Mouse (Mus musculus) adrenal gland, postnatal 10 days (tissue): ENCODE results near the gene Fgfr2. TPM values are rescaled to one million over a fixed set of nuclear protein-coding genes. Genes with fewer than 3 reads are reported as not detected.

Experiments
- DNase-seq: peaks from one replicate; pipeline ENCODE4 v3.0.0; 2021; ENCODE audit warnings: mixed read lengths
- total RNA-seq, 2 experiments: library from RNA; stranded (reverse); gene quantifications; 2 replicates each; pipeline ENCODE4 v1.2.3; 2021

Gene Fgfr2
- total RNA-seq, 2 experiments from 2014 or later, result 128 to 169 TPM

- no peak for DNase-seq
Measured at GRCm38 (mm10) chr7:132396661-132397322, 726.4 kb downstream of the Fgfr2 start.

- DNase-seq, result no peak
Measured at GRCm38 (mm10) chr7:132393582-132394175, 729.5 kb downstream of the Fgfr2 start.

- DNase-seq, result no peak
Measured at GRCm38 (mm10) chr7:132393014-132393406, 730.1 kb downstream of the Fgfr2 start.

- DNase-seq, result no peak
Measured at GRCm38 (mm10) chr7:132392233-132393013, 730.7 kb downstream of the Fgfr2 start.

- no peak for DNase-seq
Measured at GRCm38 (mm10) chr7:132389473-132389872, 733.7 kb downstream of the Fgfr2 start.

GRCm38 (mm10) chr7:132387507-132387906 is 735.6 kb downstream of the Fgfr2 start:
- no peak for DNase-seq

- DNase-seq, result no peak
Measured at GRCm38 (mm10) chr7:132386316-132386715, 736.8 kb downstream of the Fgfr2 start.

- DNase-seq, result no peak
Measured at GRCm38 (mm10) chr7:132385456-132386130, 737.6 kb downstream of the Fgfr2 start.

- no peak for DNase-seq
Measured at GRCm38 (mm10) chr7:132384736-132385455, 738.3 kb downstream of the Fgfr2 start.

- no peak for DNase-seq
Measured at GRCm38 (mm10) chr7:132380634-132381336, 742.4 kb downstream of the Fgfr2 start.

GRCm38 (mm10) chr7:132377913-132378312 is 745.2 kb downstream of the Fgfr2 start:
- no peak for DNase-seq

- no peak for DNase-seq
Measured at GRCm38 (mm10) chr7:132373594-132374378, 749.4 kb downstream of the Fgfr2 start.

- DNase-seq, result no peak
Measured at GRCm38 (mm10) chr7:132372752-132373513, 750.2 kb downstream of the Fgfr2 start.

- DNase-seq, result no peak
Measured at GRCm38 (mm10) chr7:132371832-132372231, 751.3 kb downstream of the Fgfr2 start.

- DNase-seq, result no peak
Measured at GRCm38 (mm10) chr7:132369784-132370183, 753.4 kb downstream of the Fgfr2 start.

GRCm38 (mm10) chr7:132368859-132369258 is 754.3 kb downstream of the Fgfr2 start:
- no peak for DNase-seq

- no peak for DNase-seq
Measured at GRCm38 (mm10) chr7:132367344-132367743, 755.8 kb downstream of the Fgfr2 start.

GRCm38 (mm10) chr7:132365703-132366384 is 757.3 kb downstream of the Fgfr2 start:
- no peak for DNase-seq

- no peak for DNase-seq
Measured at GRCm38 (mm10) chr7:132365111-132365510, 758.0 kb downstream of the Fgfr2 start.
